Mouse (Mus musculus): Measurements from ENCODE around the gene Tor1aip2. TPM values are rescaled to one million over a fixed set of nuclear protein-coding genes. Genes with fewer than 3 reads are reported as not detected.

The Tor1aip2 gene
- polyA plus RNA-seq, 1 experiment from 2014 or later: 134 TPM

Other genes with a start within 250 kb of the Tor1aip2 start
- 26.9 and 28.1 TPM in 2 replicates for gene Qsox1, start 222.5 kb upstream of the Tor1aip2 start, polyA plus RNA-seq (2014; fragmentation: Nextera tagmentation; extraction: Ambion mirVana)
- 18.5 and 21.0 TPM in 2 replicates for gene Cep350, start 62.1 kb upstream of the Tor1aip2 start, polyA plus RNA-seq (2014; fragmentation: Nextera tagmentation; extraction: Ambion mirVana)
- 44.0 and 48.3 TPM in 2 replicates for gene Tor1aip1, start 1.1 kb downstream of the Tor1aip2 start, polyA plus RNA-seq (2014; fragmentation: Nextera tagmentation; extraction: Ambion mirVana)
- gene Fam163a, start 169.6 kb downstream of the Tor1aip2 start, polyA plus RNA-seq (2014; fragmentation: Nextera tagmentation; extraction: Ambion mirVana): 6.1 and 7.3 TPM in 2 replicates